Mouse (Mus musculus): ENCODE data around the gene Chil1.

DNA sequence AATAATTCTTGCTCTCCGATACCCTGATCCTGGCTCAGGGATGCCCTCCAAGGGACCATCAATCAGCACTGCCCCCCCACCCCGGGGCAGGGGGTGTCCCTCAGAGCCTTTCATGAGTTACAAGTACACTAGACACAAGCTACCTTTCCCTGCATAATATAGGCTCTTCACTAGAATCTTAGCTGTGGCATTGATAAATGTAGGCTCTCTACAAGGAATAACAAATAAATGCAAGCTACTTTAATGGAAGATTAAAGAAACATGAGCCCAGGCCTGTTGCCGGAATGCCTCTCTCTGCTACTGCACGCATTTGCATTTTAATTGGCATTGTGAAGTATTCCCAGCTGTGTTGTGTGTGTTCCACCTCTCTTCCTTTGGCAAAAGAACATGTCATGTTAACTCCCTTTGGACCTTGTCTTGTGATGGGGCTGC, 39.6 kb upstream of the Chil1 start:
- TF ChIP-seq CTCF (conservative IDR thresholded peaks at IDR 0.05 in 1 of 2, IDR thresholded peaks at IDR 0.05 in 1 of 2; ENCODE audit: low read depth in 2 of 2, low read length in 2 of 2) (no peak), ELF1 (IDR thresholded peaks at IDR 0.05; ENCODE audit: low read depth, low read length) (no peak)
